Mouse (Mus musculus) left cerebral cortex, adult 2 months (tissue): Measurements from ENCODE around the gene Asb3. TPM values are rescaled to one million over a fixed set of nuclear protein-coding genes. Genes with fewer than 3 reads are reported as not detected.

Experiments used
- DNase-seq, 2 experiments: peaks; one replicate each; pipeline ENCODE4 v3.0.0; 2021 to 2022; ENCODE audit warnings: low spot score in 2 of 2, mixed read lengths in 1 of 2; ENCODE audit errors: extremely low spot score in 1 of 2
- H3K27ac ChIP-seq: fragments of 200-600 bp; 2 replicates; pipeline ENCODE4 v1.8.1; 2022
- H3K4me3 ChIP-seq: fragments of 200-600 bp; 2 replicates; pipeline ENCODE4 v1.8.1; 2022
- CTCF ChIP-seq: fragments of 200-600 bp; IDR thresholded peaks from 2 replicates; pipeline ENCODE4 v1.8.1; 2022; ENCODE audit warnings: antibody characterized with exemption, mild to moderate bottlenecking, moderate library complexity
- intact Hi-C: fragments of 180-260 bp; cut with DNase I; formaldehyde crosslinking; loops from one replicate; pipeline ENCODE4 v1.15.1; 2025
- long read RNA-seq, 2 experiments: library from polyadenylated mRNA; stranded (forward); transcript quantifications; one replicate each; pipeline ENCODE4 v2.0.0; 2021; ENCODE audit warnings: borderline mapping rate in 2 of 2
- total RNA-seq, 2 experiments: library from RNA; stranded (reverse); gene quantifications; 2 replicates each; pipeline ENCODE4 v1.2.3; 2021

The Asb3 gene
- 10 to 100 TPM; 18.7 to 19.4 TPM for total RNA-seq
- long read RNA-seq, experiment 1, transcript Asb3-201 (10 exons, 3,228 nt), result major isoform, 13 of 21 reads
- long read RNA-seq, experiment 1, partial matches to known transcripts, result 1 of 21 reads
- long read RNA-seq, experiment 1, other reads (novel, unspliced or antisense), result 6 of 21 reads
- long read RNA-seq, experiment 2, transcript Asb3-201 (10 exons, 3,228 nt), result major isoform, 12 of 18 reads
- long read RNA-seq, experiment 2, partial matches to known transcripts, result 0 of 18 reads
- long read RNA-seq, experiment 2, other reads (novel, unspliced or antisense), result 6 of 18 reads

DNA sequence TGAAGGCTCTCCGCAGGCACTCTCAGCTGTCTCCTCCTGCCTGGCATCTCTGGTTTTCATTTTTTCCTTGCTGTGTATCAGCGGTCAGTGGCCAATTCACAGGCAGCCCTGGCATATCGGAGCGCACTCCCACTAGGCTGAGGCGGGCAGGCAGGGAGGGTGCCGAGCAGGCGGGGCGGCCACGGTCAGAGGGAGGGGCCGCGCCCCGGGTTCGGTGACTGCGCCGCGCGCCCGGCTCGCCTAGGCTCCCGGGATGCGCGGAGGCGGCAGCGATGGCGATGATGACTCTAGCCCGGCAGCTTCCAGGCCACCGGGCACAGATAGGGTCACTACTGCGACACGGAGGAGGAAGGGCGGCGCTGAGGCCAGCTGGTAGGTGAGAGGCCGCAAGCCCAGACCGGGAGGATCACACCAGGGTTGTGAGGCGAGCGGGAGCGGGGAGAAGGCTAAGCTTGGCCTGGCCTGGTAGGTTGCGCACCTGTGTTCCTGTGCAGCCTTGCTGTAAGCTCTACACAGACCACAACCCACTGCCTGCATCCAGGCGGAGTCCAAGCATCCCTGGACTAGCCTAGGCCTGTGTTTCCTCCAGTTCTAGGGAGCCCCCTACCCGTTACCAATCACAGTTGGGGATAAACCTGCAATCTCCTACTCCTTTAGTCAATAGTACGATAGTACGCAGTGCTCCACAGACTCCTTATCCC, at the start of gene Asb3, which contains the start of gene Gpr75:
Asb3 (plus strand) TSS at position 246 of the 701 bp plus-strand sequence.
Gpr75 (plus strand) TSS at position 188 of the 701 bp plus-strand sequence.
- no peak for TF ChIP-seq CTCF
- DNase-seq, result peak; percentile 71 to 79
- Histone ChIP-seq H3K4me3 (peak within 1 kb of the TSS; percentile 89), H3K27ac (peak within 1 kb of the TSS; percentile 97)
- intact Hi-C loops, result no loop called here

DNA sequence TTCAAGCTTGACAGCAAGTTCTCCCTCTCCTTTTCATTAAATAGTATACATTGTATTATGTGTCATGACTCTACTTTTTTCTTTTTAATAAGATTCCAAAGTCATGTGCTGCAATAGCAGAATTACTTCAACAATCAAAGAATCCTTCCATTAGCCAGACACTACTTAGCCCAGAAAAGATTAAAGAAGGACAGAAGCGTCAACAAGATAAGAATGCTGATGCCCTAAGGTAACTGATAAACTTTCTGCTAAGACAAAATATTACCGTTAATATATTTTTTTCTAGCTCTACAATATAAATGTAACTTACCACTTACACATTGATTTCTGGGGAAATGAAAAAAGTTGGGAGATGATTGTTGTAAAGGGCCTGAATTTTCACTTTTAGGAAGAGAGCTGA, 46.4 kb upstream of the Asb3 start:
- no peak for DNase-seq

DNA sequence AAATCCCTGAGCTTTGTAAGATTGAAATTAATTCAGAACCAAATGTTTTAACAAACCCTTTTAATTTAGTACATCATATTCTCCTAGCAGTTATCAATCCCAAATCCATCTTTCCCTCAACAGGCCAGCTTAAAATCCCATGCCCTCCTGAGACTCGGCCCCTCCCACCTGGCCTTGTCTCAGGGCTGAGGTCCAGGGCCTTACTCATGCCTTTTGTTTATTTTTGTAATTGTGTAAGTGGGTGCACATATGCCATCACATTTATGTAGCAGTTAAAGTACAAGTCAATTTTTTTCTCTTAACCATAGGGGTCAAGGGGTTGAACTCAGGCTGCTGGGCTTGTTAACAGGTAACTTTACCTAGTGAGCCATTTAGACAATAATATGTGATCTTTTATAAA, 40.9 kb upstream of the Asb3 start:
- intact Hi-C loops, result no loop called here
- no peak for DNase-seq
- TF ChIP-seq CTCF, result no peak
- no peak overlapping the region for H3K4me3 ChIP-seq
- no peak overlapping the region for H3K27ac ChIP-seq

More for the DNA sequence above, 46.4 kb upstream of the Asb3 start:
- Histone ChIP-seq H3K4me3 (no peak overlapping the region), H3K27ac (no peak overlapping the region)
- TF ChIP-seq CTCF, result no peak
- intact Hi-C loops, result no loop called here

DNA sequence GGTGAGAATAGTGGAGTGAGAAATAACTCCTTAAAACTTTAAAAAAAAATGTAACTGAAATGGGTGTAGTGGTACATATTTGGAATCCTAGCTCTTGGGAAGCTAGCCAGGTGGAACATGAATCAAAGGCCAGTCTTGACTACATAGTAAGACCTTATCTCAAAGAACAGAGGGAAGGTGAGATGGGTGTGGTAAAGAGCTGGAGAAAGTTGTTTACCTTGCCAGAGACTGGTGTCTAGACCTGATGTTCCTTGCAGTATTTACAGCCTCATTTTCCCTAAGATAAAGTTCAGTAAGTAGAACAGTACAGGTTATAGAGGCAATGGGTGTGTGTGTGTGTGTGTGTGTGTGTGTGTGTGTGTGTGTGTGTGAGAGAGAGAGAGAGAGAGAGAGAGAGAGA, 12.8 kb upstream of the Asb3 start:
- no peak for DNase-seq
- no peak for TF ChIP-seq CTCF
- H3K27ac ChIP-seq, result no peak overlapping the region
- H3K4me3 ChIP-seq, result no peak overlapping the region
- intact Hi-C loops, result no loop called here

DNA sequence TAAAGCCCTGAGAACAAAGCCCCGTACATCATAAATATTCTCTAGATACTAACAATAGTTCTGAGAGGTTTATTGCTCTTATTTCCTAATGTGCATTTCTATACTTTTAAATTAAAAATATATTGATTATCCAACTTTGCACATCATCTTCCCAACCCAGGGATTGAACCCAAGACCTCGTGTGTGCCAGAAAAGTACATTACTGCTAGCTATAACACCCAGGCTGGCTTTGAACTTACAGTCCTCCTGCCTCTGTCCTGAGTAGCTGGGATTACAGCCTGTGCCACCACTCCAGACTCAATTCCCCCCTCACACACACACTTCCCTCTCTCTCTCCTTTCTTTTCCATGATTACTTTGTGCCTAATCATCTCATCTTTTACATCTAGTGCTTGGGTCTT, 2.9 kb downstream of the Asb3 start:
- intact Hi-C loops, result no loop called here
- no peak for DNase-seq
- Histone ChIP-seq H3K4me3 (no peak overlapping the region), H3K27ac (no peak overlapping the region)
- TF ChIP-seq CTCF, result no peak

DNA sequence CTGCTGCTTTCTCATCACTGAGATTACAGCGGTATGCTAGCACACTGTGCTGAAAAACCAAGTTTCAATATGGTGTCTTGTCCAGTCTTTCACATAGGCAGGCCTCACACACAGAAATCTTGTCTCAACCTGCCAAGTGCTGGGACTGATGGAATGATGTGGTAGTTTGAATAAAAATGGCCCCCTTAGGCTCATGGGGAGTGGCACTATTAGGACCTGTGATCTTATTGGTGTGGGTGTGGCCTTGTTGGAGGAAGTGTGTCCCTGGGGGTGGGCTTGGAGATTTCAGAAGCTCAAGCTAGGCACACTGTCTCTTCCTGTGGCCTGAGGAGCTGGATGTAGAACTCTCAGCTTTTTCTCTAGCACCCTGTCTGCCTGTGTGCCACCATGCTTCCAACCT, 11.0 kb downstream of the Asb3 start:
- intact Hi-C loops, result no loop called here
- TF ChIP-seq CTCF, result no peak
- DNase-seq, result no peak
- Histone ChIP-seq H3K4me3 (no peak overlapping the region), H3K27ac (no peak overlapping the region)

DNA sequence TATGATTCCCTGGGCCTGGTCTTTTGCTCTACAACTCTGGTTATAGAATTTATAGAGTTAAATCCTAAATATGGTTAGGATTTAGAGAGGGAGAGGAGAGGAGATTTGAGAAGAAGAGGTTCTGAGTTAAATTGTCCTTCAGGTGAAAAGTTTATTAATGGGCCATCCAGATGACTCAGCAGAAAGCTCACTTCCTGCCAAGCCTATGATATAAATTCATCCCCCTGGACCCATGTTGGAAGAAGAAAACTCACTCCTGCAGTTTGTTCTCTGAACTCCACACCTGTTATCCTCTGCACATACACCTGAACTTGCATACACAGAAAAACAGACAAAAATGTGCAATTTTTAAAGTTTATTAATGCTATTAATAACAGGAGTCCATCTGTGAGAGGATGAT, 14.1 kb downstream of the Asb3 start:
- intact Hi-C loops, result no loop called here
- Histone ChIP-seq H3K4me3 (no peak overlapping the region), H3K27ac (no peak overlapping the region)
- no peak for DNase-seq
- TF ChIP-seq CTCF, result no peak

DNA sequence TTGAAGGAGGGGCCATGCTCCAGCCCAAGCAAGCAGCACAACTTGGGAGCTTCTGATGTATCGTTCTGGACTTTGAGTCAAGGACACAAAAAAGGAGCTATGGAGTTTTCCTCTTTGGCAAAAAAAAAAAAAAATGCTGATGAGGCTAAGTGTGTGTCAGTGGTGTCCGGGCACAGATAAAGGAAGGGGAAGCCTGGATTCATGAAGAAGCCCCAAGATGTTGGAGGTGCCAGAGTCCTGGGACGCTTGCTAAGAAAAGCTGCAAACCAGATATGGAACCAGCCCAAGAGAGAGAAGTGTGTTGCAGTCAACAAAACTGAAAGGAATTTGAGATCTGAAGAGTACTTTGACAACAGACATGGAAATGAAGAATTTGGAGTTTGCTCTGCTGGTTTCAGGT, 27.1 kb downstream of the Asb3 start:
- no peak overlapping the region for H3K27ac ChIP-seq
- intact Hi-C loops, result loop anchor here (10.0 kb wide), 1 partner anchor 238 kb away; no protein-coding TSS in a partner anchor
- no peak for TF ChIP-seq CTCF
- DNase-seq, result no peak
- H3K4me3 ChIP-seq, result no peak overlapping the region

DNA sequence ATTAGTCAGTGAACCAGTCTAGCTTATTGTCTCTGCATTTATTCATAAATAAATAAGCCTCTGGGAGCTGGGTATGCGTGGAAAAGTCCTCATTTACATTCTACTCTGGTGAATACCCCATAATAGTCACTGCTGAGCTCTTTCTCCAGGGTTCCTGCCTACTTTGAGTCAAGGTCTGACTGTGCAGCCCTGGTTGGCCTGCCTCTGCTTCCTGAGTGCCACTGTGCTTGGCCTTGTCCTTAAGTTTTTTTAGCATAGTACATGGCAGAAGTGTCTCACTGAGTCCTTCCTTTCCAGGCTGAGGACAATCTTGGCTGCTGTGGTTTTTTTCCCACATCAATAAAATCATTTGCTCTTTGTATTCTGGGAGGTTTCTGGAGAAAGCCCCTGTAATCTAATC, 35.4 kb downstream of the Asb3 start:
- no peak for TF ChIP-seq CTCF
- intact Hi-C loops, result no loop called here
- no peak overlapping the region for H3K4me3 ChIP-seq
- DNase-seq, result no peak
- H3K27ac ChIP-seq, result no peak overlapping the region

DNA sequence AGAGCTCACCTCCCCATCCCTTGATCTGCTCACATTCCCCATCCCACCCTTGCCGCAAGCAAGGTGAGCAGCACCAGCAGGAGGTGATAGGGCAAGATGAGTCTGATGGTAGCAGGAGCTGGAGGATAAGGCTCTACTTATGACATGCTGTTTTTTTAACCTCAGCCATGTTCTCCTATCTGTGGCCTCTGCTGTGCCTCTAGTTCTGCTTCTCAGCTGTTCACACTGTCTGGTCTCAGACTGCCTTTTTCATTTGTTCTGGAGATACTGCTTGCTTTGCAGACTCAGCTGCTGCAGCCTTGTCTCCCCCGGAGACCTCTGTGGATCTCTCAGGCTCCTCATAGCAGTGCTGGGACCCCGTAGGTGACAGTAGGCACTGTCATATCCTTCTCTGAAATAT, 38.1 kb downstream of the Asb3 start:
- intact Hi-C loops, result no loop called here
- Histone ChIP-seq H3K27ac (no peak overlapping the region), H3K4me3 (no peak overlapping the region)
- no peak for DNase-seq
- no peak for TF ChIP-seq CTCF

DNA sequence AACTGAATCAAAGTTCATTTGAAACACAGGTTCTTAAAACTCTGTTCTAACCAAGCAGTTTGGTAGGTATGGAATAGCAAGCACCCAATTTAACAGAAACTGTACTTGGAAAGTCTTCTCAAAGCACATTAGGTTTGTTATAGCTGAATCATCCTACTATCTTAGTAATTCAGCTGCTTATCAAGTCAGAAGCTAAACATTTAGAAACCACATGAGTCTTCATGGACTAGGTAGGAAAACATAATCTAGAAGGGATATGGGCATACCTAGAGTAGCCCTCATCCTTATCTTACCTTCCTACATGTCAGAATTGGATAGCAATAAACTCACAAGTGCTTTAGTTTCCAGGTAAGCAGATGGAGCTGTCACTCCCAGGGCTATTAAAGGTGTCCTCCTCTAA, 42.9 kb downstream of the Asb3 start:
- intact Hi-C loops, result no loop called here
- no peak for DNase-seq
- Histone ChIP-seq H3K4me3 (no peak overlapping the region), H3K27ac (no peak overlapping the region)
- TF ChIP-seq CTCF, result no peak

DNA sequence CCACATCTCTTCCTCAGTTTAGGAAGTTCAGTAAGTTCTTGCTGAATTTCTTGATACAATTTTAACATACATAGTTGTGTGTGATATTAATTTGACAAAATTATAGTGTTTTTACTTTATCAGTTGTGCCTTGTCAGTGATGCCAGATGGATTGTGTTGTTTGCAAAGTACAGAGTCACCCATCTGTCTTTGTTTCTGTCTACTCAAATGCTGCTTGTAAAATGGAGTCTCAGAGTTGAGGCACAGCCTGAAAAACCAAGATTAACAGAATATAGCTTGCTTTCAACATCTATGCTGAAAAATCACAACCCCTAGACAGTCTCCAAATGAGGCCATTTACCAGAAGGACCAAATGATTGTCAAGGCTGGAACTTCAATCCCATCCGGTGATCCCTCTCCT, 43.3 kb downstream of the Asb3 start:
- no peak for DNase-seq
- no peak overlapping the region for H3K27ac ChIP-seq
- no peak overlapping the region for H3K4me3 ChIP-seq
- TF ChIP-seq CTCF, result no peak
- intact Hi-C loops, result no loop called here

DNA sequence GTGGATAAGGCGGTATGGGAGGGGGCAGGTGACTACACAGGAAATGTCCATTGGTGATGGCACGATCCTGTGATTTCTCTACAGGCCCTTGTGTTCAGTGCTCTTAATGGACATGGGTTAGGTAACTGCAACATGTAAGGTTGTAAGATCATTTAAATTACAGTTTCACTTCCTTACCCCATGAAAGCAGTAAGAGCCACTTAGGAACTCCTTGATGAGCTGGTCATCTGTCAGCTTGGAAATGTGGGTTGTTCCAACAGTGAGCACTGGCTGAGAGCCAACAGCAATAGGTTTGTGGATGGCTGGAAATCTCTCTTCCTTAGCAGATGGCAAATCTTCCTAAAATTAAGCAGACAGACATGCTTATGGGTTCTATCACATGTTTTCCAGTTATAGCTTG, 58.3 kb downstream of the Asb3 start:
- TF ChIP-seq CTCF, result no peak
- Histone ChIP-seq H3K4me3 (no peak overlapping the region), H3K27ac (no peak overlapping the region)
- intact Hi-C loops, result no loop called here
- no peak for DNase-seq
